Mouse (Mus musculus) frontal cortex, adult (tissue): Measurements from ENCODE around the gene Pip5k1b.
A peak's percentile ranks its signal among the peaks of the same experiment; 100 is the strongest.

Experiments
- ATAC-seq: cut with Nextera tagmentation; 2 replicates; pipeline ENCODE4 v1.9.2; 2017; ENCODE audit warnings: mild to moderate bottlenecking, moderate library complexity, mixed read lengths; ENCODE audit not compliant: low TSS enrichment

Gene Pip5k1b

DNA sequence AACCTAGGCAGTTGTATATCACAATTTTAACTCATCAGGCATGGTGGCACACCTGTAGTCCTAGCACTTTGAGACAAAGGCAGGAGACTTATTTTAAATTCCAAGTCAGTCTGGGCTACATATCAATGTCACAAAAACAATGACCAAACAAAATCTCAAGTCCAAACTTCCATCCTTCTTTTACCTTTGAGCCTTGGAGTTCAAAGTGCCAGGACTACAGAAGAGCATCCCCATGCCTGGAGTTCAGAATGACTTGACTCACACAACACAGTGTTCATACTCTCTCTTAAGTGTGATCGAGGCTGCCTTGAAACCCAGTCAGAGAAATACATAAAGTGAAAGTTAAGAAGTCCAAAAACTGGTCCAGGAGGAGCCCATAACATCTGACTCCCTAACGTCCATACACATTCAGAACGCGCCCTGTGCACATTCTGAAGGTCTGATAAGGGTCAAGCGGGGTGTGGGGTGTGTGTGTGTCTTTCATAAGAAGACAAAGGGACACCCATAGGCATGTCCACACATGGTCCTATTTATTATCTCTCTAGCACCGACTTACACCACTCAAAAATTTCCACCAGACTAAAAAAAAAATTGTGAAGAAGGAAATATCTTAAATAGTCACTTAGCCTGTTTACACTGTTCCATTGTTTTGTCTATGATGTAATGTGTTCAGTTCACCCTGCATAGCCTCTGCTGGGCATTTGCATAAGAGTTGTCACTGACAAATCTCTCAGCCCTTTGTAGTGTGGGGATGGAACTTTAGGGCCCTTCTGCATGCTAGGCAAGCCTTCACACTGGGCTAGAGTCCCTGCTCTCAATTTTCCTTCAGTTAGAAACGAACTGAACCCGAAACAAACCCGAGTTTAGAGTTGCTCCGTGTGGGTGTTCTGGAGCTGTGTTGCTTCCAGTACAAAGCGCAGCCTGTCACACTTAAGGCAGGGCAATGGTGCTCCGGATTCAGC, 296.0 kb downstream of the Pip5k1b start:
- ATAC-seq: peak; percentile 74

DNA sequence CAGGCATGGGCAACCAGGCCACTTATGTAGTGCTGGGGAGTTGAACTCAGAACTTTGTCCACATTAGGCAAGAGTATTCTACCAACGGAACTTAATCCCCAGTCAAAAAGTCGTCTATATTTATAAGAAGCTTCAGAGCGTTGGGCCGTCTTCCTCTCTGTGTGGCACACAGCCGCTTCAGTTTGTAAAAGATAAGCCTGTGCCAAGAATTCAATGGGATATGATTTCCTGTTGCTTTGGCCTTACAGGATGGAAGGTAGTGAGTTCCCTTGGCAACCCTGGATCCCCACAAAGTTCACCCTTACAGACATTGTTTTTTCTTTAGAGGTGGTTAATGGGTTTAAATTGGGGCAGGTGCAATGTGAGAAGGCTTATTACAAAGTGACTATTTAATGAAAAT, 297.3 kb downstream of the Pip5k1b start:
- no peak for ATAC-seq

DNA sequence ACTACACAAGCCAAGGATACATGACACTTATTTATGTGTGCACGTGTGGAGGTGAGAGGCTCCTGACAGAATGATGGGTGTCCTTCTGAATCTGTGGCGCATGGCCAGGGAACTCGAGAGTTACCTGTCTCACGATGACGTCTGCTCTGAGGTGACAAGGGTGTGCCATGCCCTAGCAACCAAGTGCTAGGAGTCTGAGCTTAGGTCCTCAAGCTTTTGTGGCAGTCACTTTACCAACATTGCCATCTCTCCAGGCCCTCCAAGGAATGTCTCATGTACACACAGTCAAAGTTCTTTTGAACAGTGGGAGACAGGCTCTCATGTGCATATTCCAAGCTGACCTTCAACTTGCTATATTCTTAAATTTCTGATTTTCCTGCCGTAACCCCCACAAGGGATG, 297.7 kb downstream of the Pip5k1b start:
- no peak for ATAC-seq

DNA sequence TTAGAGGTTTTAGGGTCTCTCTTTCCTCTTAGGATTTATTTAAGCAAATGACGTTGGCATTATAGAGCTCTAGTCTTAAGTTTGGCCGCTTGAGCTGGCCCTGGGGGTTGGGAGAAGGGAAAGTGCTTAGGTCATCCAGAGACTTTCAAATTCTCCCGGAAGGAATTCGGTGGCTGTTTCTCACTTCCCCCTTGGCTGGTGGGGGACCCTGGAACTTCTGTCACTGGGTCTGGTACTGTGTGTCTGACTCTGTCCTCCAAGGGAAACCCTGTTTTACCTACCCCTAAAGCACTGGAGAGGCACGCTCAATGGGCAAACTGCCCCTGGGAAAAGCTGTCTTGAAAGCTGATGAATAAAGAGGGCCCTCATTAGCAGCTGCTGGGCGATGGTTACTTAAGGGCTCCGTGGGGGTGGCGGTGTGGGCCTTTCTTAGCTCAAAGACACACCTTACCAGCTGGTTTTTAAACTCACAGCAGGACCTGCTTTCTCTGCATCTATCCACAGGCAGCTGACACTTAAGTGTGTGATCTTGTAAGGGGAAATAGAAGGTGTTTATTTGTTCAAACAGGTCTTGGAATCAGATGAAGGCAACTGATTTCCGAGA, 301.9 kb downstream of the Pip5k1b start:
- no peak for ATAC-seq

DNA sequence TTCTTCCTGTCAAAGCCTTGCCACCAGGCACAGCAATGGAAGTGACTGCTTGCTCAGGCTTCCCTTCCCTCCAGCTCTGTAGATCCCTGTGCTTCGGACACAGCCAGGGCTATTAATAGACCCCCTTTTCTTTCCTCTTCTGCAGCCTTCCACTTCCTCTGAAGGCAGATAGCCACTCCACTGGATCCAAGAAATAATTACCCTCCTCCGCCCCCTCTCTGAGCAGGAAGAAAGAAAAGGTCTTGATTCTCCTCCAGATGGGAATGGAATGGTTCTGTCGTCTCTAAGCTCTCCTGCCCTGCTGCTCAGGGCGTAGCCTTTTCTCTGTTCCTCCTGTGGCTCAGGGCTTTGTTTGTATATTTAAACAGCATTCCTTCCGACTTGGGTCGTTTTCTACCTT, 303.8 kb downstream of the Pip5k1b start:
- ATAC-seq: no peak
